Mouse (Mus musculus): ENCODE measurements at regions not wholly inside any gene's neighbourhood (a gene's known extent, or its start where the extent isn't known, plus 50 kb on each side); places are given as distances from the start of the nearest gene placed in this dataset.

- H3K4me1 ChIP-seq (ENCODE audit: control insufficient read depth, insufficient read depth, low read length), result no peaks in the 10 kb centered on the region
- no peak overlapping the region for H3K27ac ChIP-seq (ENCODE audit: insufficient read depth, low read length)
- 81% methylated on average over 5 of the region's 5 CpGs for WGBS
- no peak for DNase-seq
- no peak overlapping the region for H3K4me3 ChIP-seq (replicated peaks; ENCODE audit: insufficient read depth, low read depth, low read length)
- no peaks in the 10 kb centered on the region for H3K27me3 ChIP-seq (ENCODE audit: control insufficient read depth, insufficient read depth, low read length)
- TF ChIP-seq CTCF (IDR thresholded peaks at IDR 0.05; ENCODE audit: borderline replicate concordance, insufficient read depth, low read depth, low read length) (no peak), POLR2A (IDR thresholded peaks at IDR 0.05; ENCODE audit: borderline replicate concordance, insufficient read depth, low read length) (no peak)
Measured at GRCm38 (mm10) chr1:72070489-72070888, 141.6 kb downstream of the Mreg start.

GRCm38 (mm10) chr1:72069056-72069455, 143.1 kb downstream of the Mreg start:
- no peak overlapping the region for H3K27ac ChIP-seq (ENCODE audit: insufficient read depth, low read length)
- H3K27me3 ChIP-seq (ENCODE audit: control insufficient read depth, insufficient read depth, low read length), result no peaks in the 10 kb centered on the region
- H3K4me1 ChIP-seq (ENCODE audit: control insufficient read depth, insufficient read depth, low read length), result no peaks in the 10 kb centered on the region
- TF ChIP-seq CTCF (IDR thresholded peaks at IDR 0.05; ENCODE audit: borderline replicate concordance, insufficient read depth, low read depth, low read length) (no peak), POLR2A (IDR thresholded peaks at IDR 0.05; ENCODE audit: borderline replicate concordance, insufficient read depth, low read length) (no peak)
- H3K4me3 ChIP-seq (replicated peaks; ENCODE audit: insufficient read depth, low read depth, low read length), result no peak overlapping the region
- 14% methylated on average over 4 of the region's 4 CpGs for WGBS
- no peak for DNase-seq

DNA sequence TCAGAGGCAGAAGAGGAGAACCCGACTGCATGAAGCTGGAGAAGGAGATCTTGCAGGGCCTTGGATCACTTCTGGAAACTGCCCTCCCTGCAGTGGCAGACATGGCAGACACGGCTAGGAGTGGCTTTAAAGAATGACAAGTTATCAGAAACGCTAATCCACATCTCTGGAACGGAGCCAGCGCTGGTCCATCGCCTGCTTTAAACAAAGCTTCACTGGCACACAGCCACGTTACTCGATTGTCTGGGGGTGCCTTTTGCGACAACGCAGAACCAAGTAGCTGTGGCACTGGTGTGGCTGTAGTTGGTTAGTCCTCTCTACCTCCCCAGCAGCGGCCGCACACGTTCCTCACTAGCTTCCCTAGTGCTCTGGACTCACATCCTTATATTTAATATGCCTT, 147.0 kb downstream of the Mreg start:
- TF ChIP-seq CTCF (IDR thresholded peaks at IDR 0.05; ENCODE audit: borderline replicate concordance, insufficient read depth, low read depth, low read length), result no peak
- TF ChIP-seq POLR2A (IDR thresholded peaks at IDR 0.05; ENCODE audit: borderline replicate concordance, insufficient read depth, low read length), result no peak
- DNase-seq, result no peak
- no peak overlapping the region for H3K27ac ChIP-seq (ENCODE audit: insufficient read depth, low read length)
- 8% methylated on average over 13 of the region's 13 CpGs for WGBS
- no peaks in the 10 kb centered on the region for H3K4me1 ChIP-seq (ENCODE audit: control insufficient read depth, insufficient read depth, low read length)
- H3K27me3 ChIP-seq (ENCODE audit: control insufficient read depth, insufficient read depth, low read length), result no peaks in the 10 kb centered on the region
- no peak overlapping the region for H3K4me3 ChIP-seq (replicated peaks; ENCODE audit: insufficient read depth, low read depth, low read length)

DNA sequence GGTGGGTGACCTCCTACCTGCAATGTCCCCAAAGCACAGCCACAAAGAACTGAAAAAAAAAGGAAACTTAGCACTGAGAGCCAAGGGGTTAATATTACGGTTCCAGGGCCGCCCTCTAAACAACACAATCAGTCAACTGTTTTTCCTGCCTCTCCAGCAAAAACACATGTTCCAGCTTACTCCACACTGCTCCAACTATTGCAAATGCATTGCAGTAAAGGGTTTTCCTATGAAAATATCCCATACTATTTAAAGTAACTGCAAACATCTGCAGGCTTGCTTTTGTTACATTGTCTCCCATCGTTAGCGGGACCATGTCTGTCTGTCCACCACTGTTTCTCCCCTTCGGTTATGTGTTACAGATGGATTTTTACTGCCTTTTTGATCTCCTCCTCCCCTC, 151.7 kb downstream of the Mreg start:
- WGBS, result 71% methylated on average over 5 of the region's 5 CpGs
- Histone ChIP-seq H3K4me3 (replicated peaks; ENCODE audit: insufficient read depth, low read depth, low read length) (no peak overlapping the region), H3K27ac (ENCODE audit: insufficient read depth, low read length) (no peak overlapping the region), H3K27me3 (ENCODE audit: control insufficient read depth, insufficient read depth, low read length) (no peaks in the 10 kb centered on the region), H3K4me1 (ENCODE audit: control insufficient read depth, insufficient read depth, low read length) (no peaks in the 10 kb centered on the region)
- no peak for DNase-seq
- TF ChIP-seq CTCF (IDR thresholded peaks at IDR 0.05; ENCODE audit: borderline replicate concordance, insufficient read depth, low read depth, low read length) (no peak), POLR2A (IDR thresholded peaks at IDR 0.05; ENCODE audit: borderline replicate concordance, insufficient read depth, low read length) (no peak)

- DNase-seq, result no peak
- no peaks in the 10 kb centered on the region for H3K4me1 ChIP-seq (ENCODE audit: control insufficient read depth, insufficient read depth, low read length)
- no peaks in the 10 kb centered on the region for H3K27me3 ChIP-seq (ENCODE audit: control insufficient read depth, insufficient read depth, low read length)
- 57% methylated on average over 7 of the region's 7 CpGs for whole genome bisulfite sequencing
- H3K27ac ChIP-seq (ENCODE audit: insufficient read depth, low read length), result no peak overlapping the region
- TF ChIP-seq POLR2A (IDR thresholded peaks at IDR 0.05; ENCODE audit: borderline replicate concordance, insufficient read depth, low read length) (no peak), CTCF (IDR thresholded peaks at IDR 0.05; ENCODE audit: borderline replicate concordance, insufficient read depth, low read depth, low read length) (no peak)
- no peak overlapping the region for H3K4me3 ChIP-seq (replicated peaks; ENCODE audit: insufficient read depth, low read depth, low read length)
Measured at GRCm38 (mm10) chr1:72058045-72058703, 153.9 kb downstream of the Mreg start.

DNA sequence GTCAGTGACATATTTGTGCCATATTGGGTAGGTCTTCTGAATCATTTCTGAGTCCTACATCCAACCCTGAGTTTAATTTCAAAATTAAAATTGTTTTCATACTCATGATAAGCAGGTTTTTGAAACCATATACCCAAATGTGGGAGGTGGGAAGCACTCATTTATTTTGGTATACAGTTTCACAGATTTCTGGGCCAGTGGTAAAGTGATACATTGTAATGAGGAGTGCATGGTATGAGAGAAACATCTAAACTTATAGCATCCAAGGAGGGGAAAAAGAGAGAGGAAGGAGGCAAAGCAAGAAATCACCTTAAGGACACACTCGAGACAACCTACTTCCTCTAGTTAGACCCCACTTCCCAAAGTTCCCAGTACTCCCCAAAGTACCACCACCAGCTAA, 157.6 kb downstream of the Mreg start:
- WGBS, result 97% methylated on average over 1 of the region's 1 CpGs
- no peak for DNase-seq
- H3K27ac ChIP-seq (ENCODE audit: insufficient read depth, low read length), result no peak overlapping the region

GRCm38 (mm10) chr1:72050858-72051257, 161.2 kb downstream of the Mreg start:
- Histone ChIP-seq H3K27ac (ENCODE audit: insufficient read depth, low read length) (no peak overlapping the region), H3K27me3 (ENCODE audit: control insufficient read depth, insufficient read depth, low read length) (no peaks in the 10 kb centered on the region), H3K4me1 (ENCODE audit: control insufficient read depth, insufficient read depth, low read length) (no peaks in the 10 kb centered on the region), H3K4me3 (replicated peaks; ENCODE audit: insufficient read depth, low read depth, low read length) (no peak overlapping the region)
- DNase-seq, result no peak
- TF ChIP-seq CTCF (IDR thresholded peaks at IDR 0.05; ENCODE audit: borderline replicate concordance, insufficient read depth, low read depth, low read length), result no peak
- TF ChIP-seq POLR2A (IDR thresholded peaks at IDR 0.05; ENCODE audit: borderline replicate concordance, insufficient read depth, low read length), result no peak
- 82% methylated on average over 3 of the region's 3 CpGs for WGBS

More for the DNA sequence above, 157.6 kb downstream of the Mreg start:
- H3K4me3 ChIP-seq (replicated peaks; ENCODE audit: insufficient read depth, low read depth, low read length), result no peak overlapping the region
- no peaks in the 10 kb centered on the region for H3K4me1 ChIP-seq (ENCODE audit: control insufficient read depth, insufficient read depth, low read length)
- H3K27me3 ChIP-seq (ENCODE audit: control insufficient read depth, insufficient read depth, low read length), result no peaks in the 10 kb centered on the region
- no peak for TF ChIP-seq POLR2A (IDR thresholded peaks at IDR 0.05; ENCODE audit: borderline replicate concordance, insufficient read depth, low read length)
- no peak for TF ChIP-seq CTCF (IDR thresholded peaks at IDR 0.05; ENCODE audit: borderline replicate concordance, insufficient read depth, low read depth, low read length)

- 72% methylated on average over 2 of the region's 2 CpGs for WGBS
- TF ChIP-seq CTCF (IDR thresholded peaks at IDR 0.05; ENCODE audit: borderline replicate concordance, insufficient read depth, low read depth, low read length), result no peak
- no peak for TF ChIP-seq POLR2A (IDR thresholded peaks at IDR 0.05; ENCODE audit: borderline replicate concordance, insufficient read depth, low read length)
- no peak for DNase-seq
- Histone ChIP-seq H3K27me3 (ENCODE audit: control insufficient read depth, insufficient read depth, low read length) (no peaks in the 10 kb centered on the region), H3K27ac (ENCODE audit: insufficient read depth, low read length) (no peak overlapping the region), H3K4me1 (ENCODE audit: control insufficient read depth, insufficient read depth, low read length) (no peaks in the 10 kb centered on the region), H3K4me3 (replicated peaks; ENCODE audit: insufficient read depth, low read depth, low read length) (no peak overlapping the region)
Measured at GRCm38 (mm10) chr1:72046072-72046471, 166.0 kb downstream of the Mreg start.
